Mouse (Mus musculus): ENCODE results near the gene Lrch4. TPM values are rescaled to one million over a fixed set of nuclear protein-coding genes. Genes with fewer than 3 reads are reported as not detected.
A peak's percentile ranks its signal among the peaks of the same experiment; 100 is the strongest.
"Not testable (repeated sequence)": the region's sequence is repeated elsewhere in the genome, so short reads cannot be mapped to it uniquely, and the experiment has no call there.

The Lrch4 gene
- polyA plus RNA-seq, 1 experiment, result 249 TPM

DNA sequence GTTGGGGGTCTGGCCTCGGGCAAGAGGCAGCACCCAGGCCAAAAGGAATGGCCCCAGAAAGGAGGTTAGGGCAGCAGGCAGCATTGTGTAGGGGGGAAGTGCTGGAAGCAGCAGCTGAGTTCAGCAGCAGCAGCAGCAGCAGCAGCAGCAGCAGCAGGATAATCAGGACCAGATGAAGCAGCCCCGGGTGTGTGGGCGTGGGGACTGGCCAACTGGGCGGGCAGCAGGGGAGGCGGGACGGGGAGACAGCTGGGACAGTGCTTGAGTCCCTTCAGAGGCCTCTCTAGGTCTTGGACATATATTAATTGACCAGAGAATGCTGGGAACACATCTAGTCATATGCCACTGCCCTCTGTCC, 17.7 kb upstream of the Lrch4 start:
- DNase-seq (ENCODE audit: low read depth in 1 of 2, low spot score in 2 of 2), result no peak
- TF ChIP-seq POLR2A (IDR thresholded peaks at IDR 0.05; ENCODE audit: low read depth, low read length), result no peak
- no peak for TF ChIP-seq CTCF (IDR thresholded peaks at IDR 0.05; ENCODE audit: extremely low read depth, insufficient read depth, insufficient read length, insufficient replicate concordance)
- no peaks in the 10 kb centered on the region; the same call in 1 of the 2 replicates for H3K36me3 ChIP-seq (ENCODE audit: control insufficient read depth, insufficient read depth, low read length)
- no peak overlapping the region; the same call in 1 of the 2 replicates for H3K4me3 ChIP-seq (ENCODE audit: extremely low read depth, insufficient read depth, insufficient read length)
- H3K27me3 ChIP-seq (ENCODE audit: control insufficient read depth, insufficient read depth, low read length), result no peaks in the 10 kb centered on the region
- WGBS, result 68% methylated on average over 6 of the region's 6 CpGs
- peaks cover 20% of the 10 kb centered on the region; the same call in 1 of the 2 replicates for H3K4me1 ChIP-seq (ENCODE audit: control insufficient read depth, insufficient read depth, insufficient read length)
- H3K27ac ChIP-seq (ENCODE audit: insufficient read depth, low read length), result peak overlapping the region; percentile 60

DNA sequence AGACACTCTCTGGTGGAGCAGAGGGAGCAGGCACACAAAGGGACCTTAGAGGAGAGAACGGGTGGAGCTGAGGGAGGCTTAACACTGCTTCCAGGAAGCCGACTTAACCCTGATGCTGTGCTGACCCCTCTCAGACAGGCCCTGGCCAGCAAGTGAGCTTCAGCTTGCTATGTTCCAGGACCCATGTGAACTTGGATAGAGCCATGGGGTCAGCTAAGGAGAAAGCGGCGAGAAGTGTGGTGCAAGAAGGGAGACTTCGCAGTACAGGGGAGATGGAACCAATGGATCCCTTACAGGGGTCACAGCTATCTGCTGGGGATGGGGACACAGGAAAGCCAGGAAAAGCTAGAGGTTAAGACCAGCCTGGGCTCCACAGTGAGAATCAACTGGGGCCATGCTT, 15.8 kb upstream of the Lrch4 start:
- H3K4me3 ChIP-seq (ENCODE audit: extremely low read depth, insufficient read depth, insufficient read length), result no peak overlapping the region
- no peak for TF ChIP-seq CTCF (IDR thresholded peaks at IDR 0.05; ENCODE audit: extremely low read depth, insufficient read depth, insufficient read length, insufficient replicate concordance)
- no peak for TF ChIP-seq POLR2A (IDR thresholded peaks at IDR 0.05; ENCODE audit: low read depth, low read length)
- no peaks in the 10 kb centered on the region for H3K27me3 ChIP-seq (ENCODE audit: control insufficient read depth, insufficient read depth, low read length)
- peaks cover 20% of the 10 kb centered on the region; the same call in 1 of the 2 replicates for H3K4me1 ChIP-seq (ENCODE audit: control insufficient read depth, insufficient read depth, insufficient read length)
- DNase-seq (ENCODE audit: low read depth in 1 of 2, low spot score in 2 of 2), result no peak
- 82% methylated on average over 5 of the region's 5 CpGs for WGBS
- peak overlapping the region; percentile 3; the same call in 1 of the 2 replicates for H3K27ac ChIP-seq (ENCODE audit: insufficient read depth, low read length)
- no peaks in the 10 kb centered on the region for H3K36me3 ChIP-seq (ENCODE audit: control insufficient read depth, insufficient read depth, low read length)

DNA sequence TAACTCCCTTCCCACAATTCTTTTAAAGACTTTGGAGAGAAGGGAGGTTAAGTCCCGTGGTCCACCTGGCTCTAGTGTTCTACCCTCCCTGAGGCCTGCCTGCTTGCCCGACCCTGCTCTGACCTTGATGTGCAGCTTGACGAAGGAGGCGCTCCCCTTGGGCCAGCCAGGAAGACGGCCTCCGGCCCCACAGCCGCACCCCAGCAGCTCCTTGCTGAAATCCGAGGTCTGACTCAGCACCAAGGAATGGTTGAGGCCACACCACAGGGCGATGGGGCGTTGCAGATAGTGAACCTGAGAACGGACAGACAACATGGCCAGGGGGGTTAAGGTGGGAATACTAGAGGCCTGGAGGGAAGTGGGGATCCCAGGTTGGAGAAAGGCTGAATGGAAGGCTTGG, 15.4 kb upstream of the Lrch4 start, which contains the start of gene Pcolce:
Pcolce (minus strand) TSS at position 235 of the 400 bp plus-strand sequence.
- Histone ChIP-seq H3K4me3 (ENCODE audit: extremely low read depth, insufficient read depth, insufficient read length) (no peak within 1 kb of the TSS), H3K4me1 (ENCODE audit: control insufficient read depth, insufficient read depth, insufficient read length) (peaks cover 20% of the 10 kb centered on the region; the same call in 1 of the 2 replicates), H3K27ac (ENCODE audit: insufficient read depth, low read length) (peak within 1 kb of the TSS; percentile 3; the same call in 1 of the 2 replicates), H3K36me3 (ENCODE audit: control insufficient read depth, insufficient read depth, low read length) (no peaks in the 10 kb centered on the region), H3K27me3 (ENCODE audit: control insufficient read depth, insufficient read depth, low read length) (no peaks in the 10 kb centered on the region)
- 87% methylated on average over 11 of the region's 11 CpGs for WGBS
- TF ChIP-seq CTCF (IDR thresholded peaks at IDR 0.05; ENCODE audit: extremely low read depth, insufficient read depth, insufficient read length, insufficient replicate concordance), result no peak
- no peak for TF ChIP-seq POLR2A (IDR thresholded peaks at IDR 0.05; ENCODE audit: low read depth, low read length)
- DNase-seq (ENCODE audit: low read depth in 1 of 2, low spot score in 2 of 2), result no peak

DNA sequence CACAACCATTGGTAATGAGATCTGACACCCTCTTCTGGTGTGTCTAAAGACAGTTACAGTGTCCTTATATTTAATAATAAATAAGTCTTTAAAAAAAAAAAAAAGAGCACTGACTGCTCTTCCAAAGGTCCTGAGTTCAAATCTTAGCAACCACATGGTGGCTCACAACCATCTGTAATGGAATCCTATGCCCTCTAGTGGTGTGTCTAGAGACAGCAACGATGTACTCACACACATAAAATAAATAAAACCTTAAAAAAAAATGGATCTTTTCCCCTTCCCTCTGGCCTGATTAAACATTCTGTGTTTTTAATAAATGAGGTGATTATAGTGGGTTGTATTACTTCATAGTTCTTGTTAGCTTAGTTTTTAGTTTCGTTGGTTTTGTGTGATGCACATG, 14.0 kb upstream of the Lrch4 start:
- not testable (repeated sequence) for H3K36me3 ChIP-seq (ENCODE audit: control insufficient read depth, insufficient read depth, low read length); DNase-seq (ENCODE audit: low read depth in 1 of 2, low spot score in 2 of 2); H3K4me3 ChIP-seq (ENCODE audit: extremely low read depth, insufficient read depth, insufficient read length); H3K27me3 ChIP-seq (ENCODE audit: control insufficient read depth, insufficient read depth, low read length); H3K27ac ChIP-seq (ENCODE audit: insufficient read depth, low read length)
- WGBS, result 89% methylated on average over 2 of the region's 2 CpGs
- peaks cover 13% of the 10 kb centered on the region; the same call in 1 of the 2 replicates for H3K4me1 ChIP-seq (ENCODE audit: control insufficient read depth, insufficient read depth, insufficient read length)

DNA sequence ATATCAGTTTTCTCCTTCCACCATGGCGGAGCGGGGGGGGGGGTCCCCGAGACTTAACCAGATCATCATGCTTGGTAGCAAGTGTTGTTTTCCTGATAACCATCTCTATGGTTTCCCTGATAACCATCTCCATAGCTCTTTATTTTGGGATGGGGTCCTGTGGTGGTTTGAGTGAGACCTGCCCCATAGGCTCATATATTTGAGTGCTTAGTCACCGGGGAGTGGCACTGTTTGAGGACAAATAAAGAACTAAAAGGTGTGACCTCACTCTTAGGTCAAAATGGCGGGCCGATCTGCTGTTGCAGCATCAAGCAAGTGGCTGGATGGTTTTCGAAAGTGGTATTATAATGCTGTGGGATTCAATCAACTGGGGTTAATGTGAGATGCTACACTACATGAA, 13.6 kb upstream of the Lrch4 start:
- no peak overlapping the region for H3K4me3 ChIP-seq (ENCODE audit: extremely low read depth, insufficient read depth, insufficient read length)
- H3K27me3 ChIP-seq (ENCODE audit: control insufficient read depth, insufficient read depth, low read length), result no peaks in the 10 kb centered on the region
- TF ChIP-seq POLR2A (IDR thresholded peaks at IDR 0.05; ENCODE audit: low read depth, low read length) (no peak), CTCF (IDR thresholded peaks at IDR 0.05; ENCODE audit: extremely low read depth, insufficient read depth, insufficient read length, insufficient replicate concordance) (no peak)
- peaks cover 9% of the 10 kb centered on the region; the same call in 1 of the 2 replicates for H3K4me1 ChIP-seq (ENCODE audit: control insufficient read depth, insufficient read depth, insufficient read length)
- DNase-seq (ENCODE audit: low read depth in 1 of 2, low spot score in 2 of 2), result no peak
- WGBS, result 83% methylated on average over 7 of the region's 7 CpGs
- H3K36me3 ChIP-seq (ENCODE audit: control insufficient read depth, insufficient read depth, low read length), result no peaks in the 10 kb centered on the region
- H3K27ac ChIP-seq (ENCODE audit: insufficient read depth, low read length), result no peak overlapping the region

DNA sequence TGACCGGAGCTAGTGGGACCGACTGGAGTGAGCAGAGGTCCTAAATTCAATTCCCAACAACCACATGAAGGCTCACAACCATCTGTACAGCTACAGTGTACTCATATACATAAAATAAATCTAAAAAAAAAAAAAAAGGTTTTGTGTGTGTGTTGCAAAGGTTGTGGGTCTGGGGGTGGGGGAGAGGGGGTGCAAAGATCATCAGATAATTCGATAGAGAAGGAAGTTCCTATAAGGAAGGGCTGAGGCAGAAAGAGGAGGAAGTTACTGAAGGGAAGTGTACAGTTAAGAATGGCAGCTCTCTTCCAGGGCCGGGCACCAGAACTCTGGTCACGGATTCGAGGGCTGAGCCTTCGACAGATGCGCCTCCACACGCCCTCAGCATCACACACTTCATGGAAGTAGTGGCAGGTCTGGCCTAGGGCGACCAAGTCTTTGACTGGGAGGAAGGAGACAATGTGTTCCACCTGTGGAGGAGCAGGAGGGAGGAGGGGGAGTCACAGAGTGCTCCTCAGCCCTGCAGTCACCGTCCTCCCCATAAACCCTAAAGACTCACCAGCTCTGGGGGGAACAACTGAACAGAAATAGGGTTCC, 4.9 kb upstream of the Lrch4 start:
- Histone ChIP-seq H3K27me3 (ENCODE audit: control insufficient read depth, insufficient read depth, low read length) (no peaks in the 10 kb centered on the region), H3K4me3 (ENCODE audit: extremely low read depth, insufficient read depth, insufficient read length) (no peak overlapping the region), H3K4me1 (ENCODE audit: control insufficient read depth, insufficient read depth, insufficient read length) (peaks cover 3% of the 10 kb centered on the region; the same call in 1 of the 2 replicates), H3K36me3 (ENCODE audit: control insufficient read depth, insufficient read depth, low read length) (no peaks in the 10 kb centered on the region), H3K27ac (ENCODE audit: insufficient read depth, low read length) (peak overlapping the region; percentile 16; the same call in 1 of the 2 replicates)
- WGBS, result 39% methylated on average over 11 of the region's 11 CpGs
- TF ChIP-seq POLR2A (IDR thresholded peaks at IDR 0.05; ENCODE audit: low read depth, low read length) (no peak), CTCF (IDR thresholded peaks at IDR 0.05; ENCODE audit: extremely low read depth, insufficient read depth, insufficient read length, insufficient replicate concordance) (no peak)
- no peak for DNase-seq (ENCODE audit: low read depth in 1 of 2, low spot score in 2 of 2)

DNA sequence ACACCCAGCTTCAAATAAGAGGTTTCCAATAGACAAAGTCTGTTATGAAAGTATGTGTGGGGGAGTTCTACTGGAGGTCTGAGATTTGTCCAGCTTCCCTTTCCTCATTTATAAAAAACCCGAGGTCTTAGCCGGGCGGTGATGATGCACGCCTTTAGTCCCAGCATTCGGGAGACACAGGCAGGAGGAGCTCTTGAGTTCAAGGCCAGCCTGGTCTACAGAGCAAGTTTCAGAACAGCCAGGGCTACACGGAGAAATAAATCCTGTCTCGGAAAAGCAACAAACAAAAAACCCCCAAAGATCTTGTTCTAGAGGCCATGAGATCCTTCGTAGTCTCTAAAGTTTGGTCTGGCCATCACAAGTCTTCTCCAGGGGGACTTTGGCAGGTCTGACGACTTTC, 930 bp upstream of the Lrch4 start:
- Histone ChIP-seq H3K4me3 (ENCODE audit: extremely low read depth, insufficient read depth, insufficient read length) (peak overlapping the region; percentile 72), H3K4me1 (ENCODE audit: control insufficient read depth, insufficient read depth, insufficient read length) (peaks cover 13% of the 10 kb centered on the region; the same call in 1 of the 2 replicates), H3K36me3 (ENCODE audit: control insufficient read depth, insufficient read depth, low read length) (no peaks in the 10 kb centered on the region), H3K27me3 (ENCODE audit: control insufficient read depth, insufficient read depth, low read length) (no peaks in the 10 kb centered on the region), H3K27ac (ENCODE audit: insufficient read depth, low read length) (peak overlapping the region; percentile 95)
- TF ChIP-seq CTCF (IDR thresholded peaks at IDR 0.05; ENCODE audit: extremely low read depth, insufficient read depth, insufficient read length, insufficient replicate concordance) (no peak), POLR2A (IDR thresholded peaks at IDR 0.05; ENCODE audit: low read depth, low read length) (no peak)
- DNase-seq (ENCODE audit: low read depth in 1 of 2, low spot score in 2 of 2), result no peak
- under 1% methylated on average over 9 of the region's 9 CpGs for WGBS

Data from spleen, adult 2 months (tissue).